21 mouse cellular contexts compared by ENCODE assay signal in the genomic region with DNA sequence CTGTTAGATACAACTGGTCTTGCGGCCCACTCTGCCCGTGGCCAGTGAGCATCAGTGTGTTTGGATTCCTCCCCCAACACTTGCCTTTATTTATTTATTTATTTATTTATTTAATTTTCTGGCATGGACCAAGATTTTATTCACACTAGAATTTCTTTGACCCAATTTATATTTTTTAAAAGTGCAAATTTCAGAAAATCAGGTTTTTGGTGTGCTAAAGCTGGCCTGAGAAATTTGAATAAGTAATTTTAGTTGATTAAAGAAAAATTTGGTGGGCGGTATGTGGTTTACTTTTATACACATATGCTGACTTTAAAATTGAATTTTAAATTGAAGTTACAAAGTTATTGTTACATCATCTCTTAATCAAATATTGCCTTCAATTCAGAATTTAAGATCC.
DNase-seq lines count a peak whose midpoint lies in the region; ATAC-seq and TF ChIP-seq lines count a peak whose summit lies in the region.
"Had no signal": no experiment of that assay in that cellular context is flagged by ENCODE, and none has a peak within 500 bp of the region (broad histone marks: within the 10 kb centered on the region; RNA-seq: fewer than 3 reads in every experiment).

No protein-coding gene starts in this region.

- H3K79me2 ChIP-seq in macrophage (ENCODE audit: inconsistent target), result peaks cover 98% of the 10 kb centered on the region

- H3K9ac ChIP-seq in forebrain, embryonic 16.5 days (replicated peaks; ENCODE audit: low read depth, low read length), result no peak overlapping the region
- peak overlapping the region; percentile 51 for H3K9ac ChIP-seq in liver, embryonic 11.5 days (ENCODE audit: low read depth, low read length)
- H3K9ac ChIP-seq: forebrain, embryonic 15.5 days; hindbrain, embryonic 12.5 days had no signal

- 0 out of 2 replicates have a peak overlapping the region, but pooled peaks have one; percentile 3 for H3K27ac ChIP-seq in forebrain, embryonic 10.5 days
- H3K27ac ChIP-seq in forebrain, embryonic 16.5 days (ENCODE audit: low read length), result no peak overlapping the region
- peak overlapping the region; percentile 98 for H3K27ac ChIP-seq in liver, embryonic 11.5 days (ENCODE audit: low read depth, low read length)
- H3K27ac ChIP-seq in bone marrow, adult 2 months (ENCODE audit: control insufficient read depth, insufficient read depth, low read depth, low read length, poor library complexity), result peak overlapping the region; percentile 75
- peak overlapping the region; percentile 58 for H3K27ac ChIP-seq in macrophage
- H3K27ac ChIP-seq: forebrain, embryonic 15.5 days; hindbrain, embryonic 12.5 days; midbrain, embryonic 10.5 days had no signal

- DNase-seq in forebrain, embryonic 10.5 days (ENCODE audit: extremely low spot score, low spot score), result no peak
- DNase-seq in liver, embryonic 11.5 days (ENCODE audit: low spot score), result no peak
- no peak for DNase-seq in liver
- DNase-seq in embryo, embryonic 11 days, result no peak
- DNase-seq in right cerebral cortex, postnatal 36 days (ENCODE audit: low spot score in 2 of 2), result no peak
- DNase-seq: adrenal gland, postnatal 36 days; cerebellum, adult 18-20 months; cerebellum, postnatal 36 days; kidney, adult 9 months; kidney, postnatal 25 days; left cerebral cortex, postnatal 4 days; thymus, adult 18-20 months; thymus, postnatal 4 days had no signal

- no peak overlapping the region for H3K4me3 ChIP-seq in forebrain, embryonic 10.5 days
- H3K4me3 ChIP-seq in forebrain, embryonic 16.5 days (replicated peaks; ENCODE audit: low read length), result no peak overlapping the region
- H3K4me3 ChIP-seq in liver, embryonic 11.5 days (ENCODE audit: low read depth, low read length), result no peak overlapping the region
- H3K4me3 ChIP-seq in bone marrow, adult 2 months (replicated peaks; ENCODE audit: control insufficient read depth, low read depth, low read length), result no peak overlapping the region
- H3K4me3 ChIP-seq in macrophage (ENCODE audit: inconsistent target), result no peak overlapping the region
- H3K4me3 ChIP-seq: forebrain, embryonic 15.5 days; hindbrain, embryonic 12.5 days; midbrain, embryonic 10.5 days had no signal

- TF ChIP-seq POLR2A in bone marrow, adult 2 months (IDR thresholded peaks at IDR 0.05; ENCODE audit: borderline replicate concordance, control insufficient read depth, low read depth, low read length), result no peak

- no peaks in the 10 kb centered on the region; the same call in 1 of the 2 replicates for H3K36me3 ChIP-seq in forebrain, embryonic 10.5 days (replicated peaks)
- no peaks in the 10 kb centered on the region for H3K36me3 ChIP-seq in forebrain, embryonic 16.5 days (ENCODE audit: control insufficient read depth, insufficient read depth)
- no peaks in the 10 kb centered on the region; the same call in 1 of the 2 replicates for H3K36me3 ChIP-seq in liver, embryonic 11.5 days (ENCODE audit: control insufficient read depth, insufficient read depth, low read length)
- H3K36me3 ChIP-seq in macrophage (ENCODE audit: inconsistent target), result 0 out of 2 replicates have a peak, but pooled peaks cover 6% of the 10 kb centered on the region
- H3K36me3 ChIP-seq: forebrain, embryonic 15.5 days; hindbrain, embryonic 12.5 days; midbrain, embryonic 10.5 days had no signal

- H3K4me2 ChIP-seq in forebrain, embryonic 16.5 days (ENCODE audit: low read length), result no peak overlapping the region
- peak overlapping the region; percentile 100 for H3K4me2 ChIP-seq in liver, embryonic 11.5 days
- H3K4me2 ChIP-seq: forebrain, embryonic 15.5 days; hindbrain, embryonic 12.5 days had no signal

- peaks cover 66% of the 10 kb centered on the region for H3K4me1 ChIP-seq in forebrain, embryonic 10.5 days
- peaks cover 10% of the 10 kb centered on the region for H3K4me1 ChIP-seq in forebrain, embryonic 16.5 days (replicated peaks; ENCODE audit: control insufficient read depth, insufficient read depth, low read length)
- H3K4me1 ChIP-seq in liver, embryonic 11.5 days (replicated peaks; ENCODE audit: control insufficient read depth, insufficient read depth, low read length), result peaks cover 70% of the 10 kb centered on the region
- H3K4me1 ChIP-seq in bone marrow, adult 2 months (ENCODE audit: control insufficient read depth, insufficient read depth, low read length), result peaks cover 13% of the 10 kb centered on the region

- no peak for TF ChIP-seq CTCF in bone marrow, adult 2 months (IDR thresholded peaks at IDR 0.05; ENCODE audit: control insufficient read depth, insufficient read depth, low read length)

- no peak for ATAC-seq in forebrain, embryonic 16.5 days
- no peak for ATAC-seq in liver, embryonic 11.5 days (replicated peaks; ENCODE audit: low FRiP score)
- ATAC-seq: CD4-positive, CD25-positive, alpha-beta regulatory T cell, adult 4 months; forebrain, embryonic 15.5 days; inflammation-experienced regulatory T-cells, adult 6 months had no signal

- no peaks in the 10 kb centered on the region for H3K9me3 ChIP-seq in forebrain, embryonic 10.5 days
- H3K9me3 ChIP-seq in forebrain, embryonic 16.5 days (ENCODE audit: control insufficient read depth, low read length), result no peaks in the 10 kb centered on the region
- no peaks in the 10 kb centered on the region for H3K9me3 ChIP-seq in liver, embryonic 11.5 days (ENCODE audit: control insufficient read depth, low read length)
- H3K9me3 ChIP-seq: forebrain, embryonic 15.5 days; hindbrain, embryonic 12.5 days; midbrain, embryonic 10.5 days had no signal

- WGBS in forebrain, embryonic 10.5 days, result 86% methylated on average over 3 of the region's 3 CpGs
- 84% methylated on average over 3 of the region's 3 CpGs for WGBS in forebrain, embryonic 16.5 days
- WGBS in liver, embryonic 11.5 days, result 55% methylated on average over 3 of the region's 3 CpGs
- WGBS in bone marrow, adult 2 months, result 70% methylated on average over 3 of the region's 3 CpGs
- 93% methylated on average over 2 of the region's 3 CpGs for WGBS in macrophage (ENCODE audit: missing documents)

- peaks cover 32% of the 10 kb centered on the region for H3K27me3 ChIP-seq in forebrain, embryonic 10.5 days (ENCODE audit: poor library complexity, severe bottlenecking)
- no peaks in the 10 kb centered on the region for H3K27me3 ChIP-seq in forebrain, embryonic 16.5 days (replicated peaks; ENCODE audit: control insufficient read depth, insufficient read depth, low read length)
- H3K27me3 ChIP-seq in liver, embryonic 11.5 days (replicated peaks; ENCODE audit: control insufficient read depth, insufficient read depth, low read length), result no peaks in the 10 kb centered on the region
- H3K27me3 ChIP-seq: hindbrain, embryonic 12.5 days had no signal
